Mouse (Mus musculus): ENCODE measurements at regions not wholly inside any gene's neighbourhood (a gene's known extent, or its start where the extent isn't known, plus 50 kb on each side); places are given as distances from the start of the nearest gene placed in this dataset.
A peak's percentile ranks its signal among the peaks of the same experiment; 100 is the strongest.

- no peaks in the 10 kb centered on the region for H3K9me3 ChIP-seq (ENCODE audit: low read length)
- H3K4me3 ChIP-seq (ENCODE audit: low read length): no peak overlapping the region
- no peak overlapping the region for H3K9ac ChIP-seq (replicated peaks; ENCODE audit: low read length)
- no peaks in the 10 kb centered on the region for H3K4me1 ChIP-seq (ENCODE audit: insufficient read depth, low read length)
- DNase-seq (ENCODE audit: low spot score) (no peak), ATAC-seq (no peak)
- no peaks in the 10 kb centered on the region for H3K36me3 ChIP-seq (ENCODE audit: insufficient read depth, low read length)
- H3K4me2 ChIP-seq (ENCODE audit: low read depth, low read length): no peak overlapping the region
- no peak overlapping the region for H3K27ac ChIP-seq
- WGBS: 50% methylated on average over 4 of the region's 4 CpGs
- TF ChIP-seq CTCF (IDR thresholded peaks at IDR 0.05; ENCODE audit: low read depth): no peak
- H3K27me3 ChIP-seq (ENCODE audit: insufficient read depth, low read length): no peaks in the 10 kb centered on the region
Measured at GRCm38 (mm10) chr15:87097206-87097605, 446.9 kb upstream of the Fam19a5 start.

- H3K4me1 ChIP-seq (ENCODE audit: insufficient read depth, low read length): no peaks in the 10 kb centered on the region
- no peak for TF ChIP-seq CTCF (IDR thresholded peaks at IDR 0.05; ENCODE audit: low read depth)
- ATAC-seq (no peak), DNase-seq (ENCODE audit: low spot score) (no peak)
- no peaks in the 10 kb centered on the region for H3K36me3 ChIP-seq (ENCODE audit: insufficient read depth, low read length)
- no peak overlapping the region for H3K9ac ChIP-seq (replicated peaks; ENCODE audit: low read length)
- H3K4me3 ChIP-seq (ENCODE audit: low read length): no peak overlapping the region
- no peak overlapping the region for H3K4me2 ChIP-seq (ENCODE audit: low read depth, low read length)
- H3K27me3 ChIP-seq (ENCODE audit: insufficient read depth, low read length): no peaks in the 10 kb centered on the region
- no peaks in the 10 kb centered on the region for H3K9me3 ChIP-seq (ENCODE audit: low read length)
- WGBS: 65% methylated on average over 4 of the region's 4 CpGs
- H3K27ac ChIP-seq: no peak overlapping the region
Measured at GRCm38 (mm10) chr15:87101146-87101545, 443.0 kb upstream of the Fam19a5 start.

GRCm38 (mm10) chr15:87102211-87102610 is 441.9 kb upstream of the Fam19a5 start:
- H3K9ac ChIP-seq (replicated peaks; ENCODE audit: low read length): no peak overlapping the region
- no peak overlapping the region for H3K4me3 ChIP-seq (ENCODE audit: low read length)
- H3K27ac ChIP-seq: no peak overlapping the region
- no peak overlapping the region for H3K4me2 ChIP-seq (ENCODE audit: low read depth, low read length)
- no peaks in the 10 kb centered on the region for H3K27me3 ChIP-seq (ENCODE audit: insufficient read depth, low read length)
- ATAC-seq (no peak), DNase-seq (ENCODE audit: low spot score) (peak; percentile 11)
- 66% methylated on average over 4 of the region's 4 CpGs for WGBS
- no peaks in the 10 kb centered on the region for H3K36me3 ChIP-seq (ENCODE audit: insufficient read depth, low read length)
- no peaks in the 10 kb centered on the region for H3K9me3 ChIP-seq (ENCODE audit: low read length)
- no peaks in the 10 kb centered on the region for H3K4me1 ChIP-seq (ENCODE audit: insufficient read depth, low read length)
- TF ChIP-seq CTCF (IDR thresholded peaks at IDR 0.05; ENCODE audit: low read depth): no peak

- H3K27me3 ChIP-seq (ENCODE audit: insufficient read depth, low read length): no peaks in the 10 kb centered on the region
- ATAC-seq (no peak), DNase-seq (ENCODE audit: low spot score) (no peak)
- no peaks in the 10 kb centered on the region for H3K4me1 ChIP-seq (ENCODE audit: insufficient read depth, low read length)
- H3K4me3 ChIP-seq (ENCODE audit: low read length): no peak overlapping the region
- whole genome bisulfite sequencing: 82% methylated on average over 8 of the region's 8 CpGs
- no peak overlapping the region for H3K9ac ChIP-seq (replicated peaks; ENCODE audit: low read length)
- no peak for TF ChIP-seq CTCF (IDR thresholded peaks at IDR 0.05; ENCODE audit: low read depth)
- H3K4me2 ChIP-seq (ENCODE audit: low read depth, low read length): no peak overlapping the region
- H3K27ac ChIP-seq: no peak overlapping the region
- no peaks in the 10 kb centered on the region for H3K9me3 ChIP-seq (ENCODE audit: low read length)
- no peaks in the 10 kb centered on the region for H3K36me3 ChIP-seq (ENCODE audit: insufficient read depth, low read length)
Measured at GRCm38 (mm10) chr15:87105951-87106350, 438.1 kb upstream of the Fam19a5 start.

GRCm38 (mm10) chr15:87107701-87108100 is 436.4 kb upstream of the Fam19a5 start:
- Histone ChIP-seq H3K27ac (no peak overlapping the region), H3K4me2 (ENCODE audit: low read depth, low read length) (no peak overlapping the region), H3K4me1 (ENCODE audit: insufficient read depth, low read length) (no peaks in the 10 kb centered on the region), H3K4me3 (ENCODE audit: low read length) (no peak overlapping the region), H3K9me3 (ENCODE audit: low read length) (no peaks in the 10 kb centered on the region), H3K36me3 (ENCODE audit: insufficient read depth, low read length) (no peaks in the 10 kb centered on the region), H3K27me3 (ENCODE audit: insufficient read depth, low read length) (no peaks in the 10 kb centered on the region), H3K9ac (replicated peaks; ENCODE audit: low read length) (no peak overlapping the region)
- ATAC-seq: no peak
- DNase-seq (ENCODE audit: low spot score): no peak
- 75% methylated on average over 4 of the region's 4 CpGs for WGBS
- no peak for TF ChIP-seq CTCF (IDR thresholded peaks at IDR 0.05; ENCODE audit: low read depth)

- no peaks in the 10 kb centered on the region for H3K36me3 ChIP-seq (ENCODE audit: insufficient read depth, low read length)
- no peaks in the 10 kb centered on the region for H3K27me3 ChIP-seq (ENCODE audit: insufficient read depth, low read length)
- H3K9me3 ChIP-seq (ENCODE audit: low read length): no peaks in the 10 kb centered on the region
- H3K4me3 ChIP-seq (ENCODE audit: low read length): no peak overlapping the region
- 56% methylated on average over 7 of the region's 7 CpGs for WGBS
- TF ChIP-seq CTCF (IDR thresholded peaks at IDR 0.05; ENCODE audit: low read depth): no peak
- DNase-seq (ENCODE audit: low spot score) (no peak), ATAC-seq (no peak)
- no peaks in the 10 kb centered on the region for H3K4me1 ChIP-seq (ENCODE audit: insufficient read depth, low read length)
- no peak overlapping the region for H3K9ac ChIP-seq (replicated peaks; ENCODE audit: low read length)
- H3K27ac ChIP-seq: no peak overlapping the region
- H3K4me2 ChIP-seq (ENCODE audit: low read depth, low read length): no peak overlapping the region
Measured at GRCm38 (mm10) chr15:87108411-87108810, 435.7 kb upstream of the Fam19a5 start.

GRCm38 (mm10) chr15:87122656-87123055 is 421.4 kb upstream of the Fam19a5 start:
- no peaks in the 10 kb centered on the region for H3K27me3 ChIP-seq (ENCODE audit: insufficient read depth, low read length)
- no peaks in the 10 kb centered on the region for H3K36me3 ChIP-seq (ENCODE audit: insufficient read depth, low read length)
- ATAC-seq (no peak), DNase-seq (ENCODE audit: low spot score) (no peak)
- TF ChIP-seq CTCF (IDR thresholded peaks at IDR 0.05; ENCODE audit: low read depth): no peak
- H3K9me3 ChIP-seq (ENCODE audit: low read length): no peaks in the 10 kb centered on the region
- H3K27ac ChIP-seq: no peak overlapping the region
- no peak overlapping the region for H3K4me2 ChIP-seq (ENCODE audit: low read depth, low read length)
- H3K4me3 ChIP-seq (ENCODE audit: low read length): no peak overlapping the region
- no peak overlapping the region for H3K9ac ChIP-seq (replicated peaks; ENCODE audit: low read length)
- no peaks in the 10 kb centered on the region for H3K4me1 ChIP-seq (ENCODE audit: insufficient read depth, low read length)
- WGBS: 24% methylated on average over 4 of the region's 4 CpGs
